ENCODE assay signal across 8 mouse cellular contexts in the genomic region with DNA sequence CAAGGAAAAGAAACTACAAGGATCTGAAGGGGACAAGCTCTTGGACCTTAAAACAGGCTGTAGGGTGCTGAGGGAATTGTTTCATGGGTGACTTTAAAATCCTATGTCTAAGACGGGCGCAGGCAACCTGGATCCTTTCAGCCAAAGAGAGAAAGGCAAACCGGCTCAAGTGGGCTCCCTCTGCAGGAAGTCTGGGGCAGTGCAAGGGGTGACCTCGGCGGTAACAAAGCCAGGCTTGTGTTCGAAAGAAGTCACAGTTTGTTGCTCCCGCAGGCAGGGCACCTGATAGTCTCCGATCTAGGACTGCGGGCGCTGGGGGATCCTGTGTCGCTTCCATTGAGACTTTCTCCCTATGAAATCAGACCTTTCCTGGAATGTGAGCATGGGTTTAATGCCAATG. TPM values are rescaled to one million over a fixed set of nuclear protein-coding genes. Genes with fewer than 3 reads are reported as not detected.
A peak's percentile ranks its signal among the peaks of the same experiment; 100 is the strongest.
DNase-seq lines count a peak whose midpoint lies in the region; ATAC-seq and TF ChIP-seq lines count a peak whose summit lies in the region.

No protein-coding gene starts in this region.

- peak; percentile 90 for DNase-seq in ES-E14 (ENCODE audit: low read depth, low spot score)
- peak; percentile 46 for DNase-seq in c-Kit-positive CD71-positive TER-119-negative erythroid progenitor cells, embryonic 14.5 days (ENCODE audit: low read depth)
- DNase-seq in fibroblast of lung, adult 2 months (ENCODE audit: low read depth), result peak; percentile 37
- DNase-seq in layer of hippocampus, adult 18-20 months (ENCODE audit: low spot score in 2 of 2), result peak; percentile 57 to 88
- DNase-seq in lung, embryonic 14.5 days, result peak; percentile 88
- DNase-seq in ovary, postnatal 10 days (ENCODE audit: low spot score), result peak; percentile 50
- DNase-seq in thymus, postnatal 14 days, result peak; percentile 68

- no peaks in the 10 kb centered on the region for H3K36me3 ChIP-seq in ES-E14 (ENCODE audit: control insufficient read depth, insufficient read depth, low read length, poor library complexity, severe bottlenecking)
- H3K36me3 ChIP-seq in heart, embryonic 14.5 days (ENCODE audit: control insufficient read depth, insufficient read depth, low read length), result no peaks in the 10 kb centered on the region
- H3K36me3 ChIP-seq in lung, embryonic 14.5 days (ENCODE audit: insufficient read depth), result no peaks in the 10 kb centered on the region

- H3K4me1 ChIP-seq in ES-E14 (ENCODE audit: control insufficient read depth in 2 of 2, insufficient read depth in 2 of 2, low read length in 2 of 2, poor library complexity in 1 of 2), result peaks cover 5% of the 10 kb centered on the region in 2 experiments; a peak in 3 of 4 replicates
- H3K4me1 ChIP-seq in heart, embryonic 14.5 days (ENCODE audit: control insufficient read depth in 2 of 2, insufficient read depth in 2 of 2, low read length in 2 of 2), result peaks cover 2 to 5% of the 10 kb centered on the region in 2 experiments; a peak in 2 of 4 replicates
- no peaks in the 10 kb centered on the region for H3K4me1 ChIP-seq in lung, embryonic 14.5 days (ENCODE audit: insufficient read depth)

- H3K27me3 ChIP-seq in heart, embryonic 14.5 days (ENCODE audit: control insufficient read depth, insufficient read depth, low read length), result no peaks in the 10 kb centered on the region
- peaks cover 2% of the 10 kb centered on the region; the same call in 1 of the 2 replicates for H3K27me3 ChIP-seq in lung, embryonic 14.5 days (ENCODE audit: insufficient read depth, low read length)

- peak overlapping the region; percentile 21 to 30; a peak in 3 of 4 replicates for H3K4me3 ChIP-seq in ES-E14 (ENCODE audit: insufficient read depth in 1 of 2, low read depth in 1 of 2, low read length in 2 of 2, poor library complexity in 1 of 2, severe bottlenecking in 1 of 2)
- no peak overlapping the region for H3K4me3 ChIP-seq in heart, embryonic 14.5 days (ENCODE audit: control insufficient read depth in 1 of 2, insufficient read depth in 1 of 2, low read depth in 1 of 2, low read length in 2 of 2)
- H3K4me3 ChIP-seq in lung, embryonic 14.5 days (ENCODE audit: low read depth, low read length), result no peak overlapping the region

- peak overlapping the region; percentile 38; the same call in 1 of the 2 replicates for H3K9ac ChIP-seq in ES-E14 (ENCODE audit: insufficient read depth, low read depth, low read length, poor library complexity, severe bottlenecking)
- no peak overlapping the region for H3K9ac ChIP-seq in heart, embryonic 14.5 days (ENCODE audit: low read length)
- no peak overlapping the region for H3K9ac ChIP-seq in lung, embryonic 14.5 days

- ATAC-seq in heart, embryonic 14.5 days (ENCODE audit: insufficient number of reproducible peaks, insufficient read depth, low FRiP score, low read depth), result no peak
- ATAC-seq in lung, embryonic 14.5 days (ENCODE audit: insufficient read depth), result no peak

- no peaks in the 10 kb centered on the region for H3K9me3 ChIP-seq in ES-E14 (ENCODE audit: control insufficient read depth, insufficient read depth, low read depth, low read length)
- H3K9me3 ChIP-seq in heart, embryonic 14.5 days (ENCODE audit: control insufficient read depth, low read length), result no peaks in the 10 kb centered on the region
- H3K9me3 ChIP-seq in lung, embryonic 14.5 days (ENCODE audit: low read depth, low read length), result no peaks in the 10 kb centered on the region

- 12% methylated on average over 11 of the region's 11 CpGs for WGBS in heart, embryonic 14.5 days
- WGBS in lung, embryonic 14.5 days, result 10% methylated on average over 11 of the region's 11 CpGs

- peak overlapping the region; percentile 100 for H3K27ac ChIP-seq in ES-E14 (ENCODE audit: insufficient read depth, low read depth, low read length, poor library complexity, severe bottlenecking)
- no peak overlapping the region for H3K27ac ChIP-seq in heart, embryonic 14.5 days (replicated peaks in 1 of 2; ENCODE audit: control insufficient read depth in 1 of 2, insufficient read depth in 1 of 2, low read depth in 2 of 2, low read length in 2 of 2)
- no peak overlapping the region for H3K27ac ChIP-seq in lung, embryonic 14.5 days (ENCODE audit: low read depth)

- H3K4me2 ChIP-seq in heart, embryonic 14.5 days (ENCODE audit: low read length), result 0 out of 2 replicates have a peak overlapping the region, but pooled peaks have one; percentile 19
- 0 out of 2 replicates have a peak overlapping the region, but pooled peaks have one; percentile 13 for H3K4me2 ChIP-seq in lung, embryonic 14.5 days

- in situ Hi-C loops in ES-E14 (cut with MboI; ENCODE audit: low sequenced_read_pairs in 2 of 2, unreplicated experiment in 2 of 2), result loop anchor here (5.0 to 10.0 kb wide), 3 partner anchors 33 to 251 kb away; no protein-coding TSS in a partner anchor

- TF ChIP-seq CTCF in lung, embryonic 14.5 days (IDR thresholded peaks at IDR 0.05; ENCODE audit: low read depth), result peak; percentile 90

TF ChIP-seq in ES-E14, 5 proteins besides CTCF, POLR2A, EP300 and RAD21:
- TF ChIP-seq HCFC1 (IDR thresholded peaks at IDR 0.05; ENCODE audit: borderline replicate concordance, insufficient read depth, low read length) (no peak), CHD2 (IDR thresholded peaks at IDR 0.05; ENCODE audit: low read depth, low read length) (no peak), ZNF384 (IDR thresholded peaks at IDR 0.05; ENCODE audit: low read depth, low read length) (no peak), MAFK (IDR thresholded peaks at IDR 0.05; ENCODE audit: insufficient read depth, low read depth, low read length) (no peak), ZC3H11A (IDR thresholded peaks at IDR 0.05; ENCODE audit: borderline replicate concordance, low read depth, low read length) (peak; percentile 62; the same call in 1 of the 2 replicates)

RNA-seq across cellular contexts. Expression of gene Rab12, which starts 33.8 kb away (rescaled TPM):
- total RNA-seq in ES-E14 (2012; rRNA removed), result 20.1 and 22.8 TPM in 2 replicates
- polyA plus RNA-seq in heart, embryonic 14.5 days (2014; fragmentation: Nextera tagmentation; extraction: Ambion mirVana), result 67.5 and 74.2 TPM in 2 replicates
- 100 to 1,000 TPM; 114 to 116 TPM for total RNA-seq in layer of hippocampus, adult 18-20 months (2021)
- 67.4 and 71.5 TPM in 2 replicates for polyA plus RNA-seq in lung, embryonic 14.5 days (2014; fragmentation: Nextera tagmentation; extraction: Ambion mirVana)

RNA-seq across cellular contexts. Expression of gene Mtcl1, which starts 36.2 kb away (rescaled TPM):
- total RNA-seq in ES-E14 (2012; rRNA removed), result 75.8 and 104 TPM in 2 replicates
- polyA plus RNA-seq in heart, embryonic 14.5 days (2014; fragmentation: Nextera tagmentation; extraction: Ambion mirVana), result 1.0 and 1.1 TPM in 2 replicates
- 10 to 100 TPM; 42.8 to 53.0 TPM for total RNA-seq in layer of hippocampus, adult 18-20 months (2021)
- polyA plus RNA-seq in lung, embryonic 14.5 days (2014; fragmentation: Nextera tagmentation; extraction: Ambion mirVana), result 10.7 and 14.3 TPM in 2 replicates

Comparison
In these comparisons a context has a peak if more than half of its experiments do, and no peak if none do; other contexts are left out.
1. DNase-seq: peak in every context shown above with its lines; median percentile 90 in ES-E14; 88 in lung, embryonic 14.5 days; 72 in layer of hippocampus, adult 18-20 months; 68 in thymus, postnatal 14 days; 50 in ovary, postnatal 10 days; 46 in c-Kit-positive CD71-positive TER-119-negative erythroid progenitor cells, embryonic 14.5 days; 37 in fibroblast of lung, adult 2 months.
2. H3K4me3 ChIP-seq: peak in ES-E14 (2 of 2); none in heart, embryonic 14.5 days (0 of 2) and lung, embryonic 14.5 days (single experiment).